Comparison of ENCODE assay signal across 12 mouse cellular contexts in genomic region chr7:129984367-129984766, GRCm38 (mm10).
DNase-seq lines count a peak whose midpoint lies in the region; ATAC-seq lines count a peak whose summit lies in the region.
"Had no signal": no experiment of that assay in that cellular context is flagged by ENCODE, and none has a peak within 500 bp of the region (broad histone marks: within the 10 kb centered on the region; RNA-seq: fewer than 3 reads in every experiment).

No protein-coding gene starts in this region.

- H3K9ac ChIP-seq in heart, embryonic 15.5 days: no peak overlapping the region
- no peak overlapping the region for H3K9ac ChIP-seq in embryonic facial prominence, embryonic 14.5 days (ENCODE audit: low read depth, low read length)
- H3K9ac ChIP-seq in lung, embryonic 16.5 days (ENCODE audit: low read length): no peak overlapping the region
- no peak overlapping the region for H3K9ac ChIP-seq in hindbrain, embryonic 11.5 days (ENCODE audit: low read depth, low read length)
- H3K9ac ChIP-seq: forebrain, embryonic 13.5 days; hindbrain, embryonic 12.5 days; liver, postnatal 0 days had no signal

- H3K9me3 ChIP-seq in heart, embryonic 15.5 days (replicated peaks): no peaks in the 10 kb centered on the region
- H3K9me3 ChIP-seq in embryonic facial prominence, embryonic 14.5 days (ENCODE audit: control insufficient read depth, low read length): no peaks in the 10 kb centered on the region
- no peaks in the 10 kb centered on the region for H3K9me3 ChIP-seq in lung, embryonic 16.5 days (ENCODE audit: control insufficient read depth, low read length)
- no peaks in the 10 kb centered on the region for H3K9me3 ChIP-seq in hindbrain, embryonic 11.5 days (ENCODE audit: control insufficient read depth, low read length)
- H3K9me3 ChIP-seq: forebrain, embryonic 13.5 days; hindbrain, embryonic 12.5 days had no signal

- peaks cover 36% of the 10 kb centered on the region for H3K4me1 ChIP-seq in heart, embryonic 15.5 days (replicated peaks)
- H3K4me1 ChIP-seq in embryonic facial prominence, embryonic 14.5 days (ENCODE audit: control insufficient read depth, insufficient read depth, low read length): peaks cover 28% of the 10 kb centered on the region
- peaks cover 26% of the 10 kb centered on the region for H3K4me1 ChIP-seq in lung, embryonic 16.5 days (replicated peaks; ENCODE audit: control insufficient read depth, insufficient read depth, low read length)
- H3K4me1 ChIP-seq in hindbrain, embryonic 11.5 days (replicated peaks; ENCODE audit: control insufficient read depth, insufficient read depth, low read length): 0 out of 2 replicates have a peak, but pooled peaks cover 2% of the 10 kb centered on the region

- H3K4me2 ChIP-seq in heart, embryonic 15.5 days: no peak overlapping the region; the same call in 1 of the 2 replicates
- peak overlapping the region; percentile 15; the same call in 1 of the 2 replicates for H3K4me2 ChIP-seq in embryonic facial prominence, embryonic 14.5 days (ENCODE audit: low read depth, low read length)
- no peak overlapping the region for H3K4me2 ChIP-seq in lung, embryonic 16.5 days (ENCODE audit: low read depth, low read length)
- no peak overlapping the region for H3K4me2 ChIP-seq in hindbrain, embryonic 11.5 days (replicated peaks; ENCODE audit: low read depth, low read length)
- H3K4me2 ChIP-seq: forebrain, embryonic 13.5 days; hindbrain, embryonic 12.5 days had no signal

- no peak overlapping the region for H3K4me3 ChIP-seq in heart, embryonic 15.5 days
- H3K4me3 ChIP-seq in embryonic facial prominence, embryonic 14.5 days (ENCODE audit: low read depth, low read length): no peak overlapping the region
- no peak overlapping the region for H3K4me3 ChIP-seq in lung, embryonic 16.5 days (ENCODE audit: low read length)
- H3K4me3 ChIP-seq in hindbrain, embryonic 11.5 days (ENCODE audit: low read depth, low read length): no peak overlapping the region
- H3K4me3 ChIP-seq: forebrain, embryonic 13.5 days; hindbrain, embryonic 12.5 days had no signal

- no peak for DNase-seq in heart, postnatal 14 days
- peak; percentile 14 for DNase-seq in 3134 (ENCODE audit: extremely low read depth, insufficient read length, low spot score)
- peak; percentile 59 for DNase-seq in embryonic facial prominence, embryonic 14.5 days (ENCODE audit: low spot score)
- DNase-seq in cerebellum, adult 11-12 months: no peak
- DNase-seq in B cell, adult 2 months: no peak
- DNase-seq in hindbrain, embryonic 11.5 days (ENCODE audit: low spot score): no peak
- DNase-seq: liver, postnatal 0 days; midbrain, embryonic 14.5 days had no signal

- no peaks in the 10 kb centered on the region for H3K27me3 ChIP-seq in heart, embryonic 15.5 days
- H3K27me3 ChIP-seq in embryonic facial prominence, embryonic 14.5 days (replicated peaks; ENCODE audit: control insufficient read depth, insufficient read depth, low read length): no peaks in the 10 kb centered on the region
- H3K27me3 ChIP-seq in lung, embryonic 16.5 days (ENCODE audit: control insufficient read depth, insufficient read depth, low read depth, low read length): no peaks in the 10 kb centered on the region
- H3K27me3 ChIP-seq in hindbrain, embryonic 11.5 days (ENCODE audit: control insufficient read depth, insufficient read depth, low read length): no peaks in the 10 kb centered on the region
- H3K27me3 ChIP-seq: forebrain, embryonic 13.5 days; hindbrain, embryonic 12.5 days had no signal

- ATAC-seq in heart, embryonic 15.5 days (replicated peaks; ENCODE audit: insufficient number of reproducible peaks, insufficient read depth, low FRiP score, low read depth): peak; percentile 76
- ATAC-seq in embryonic facial prominence, embryonic 14.5 days (ENCODE audit: low read depth): peak; percentile 65; the same call in 1 of the 2 replicates
- ATAC-seq in lung, embryonic 16.5 days (ENCODE audit: low read depth): peak; percentile 84
- ATAC-seq in hindbrain, embryonic 11.5 days (ENCODE audit: low FRiP score): no peak
- ATAC-seq: forebrain, embryonic 13.5 days; liver, postnatal 0 days had no signal

- WGBS in heart, embryonic 15.5 days: 26% methylated on average over 9 of the region's 9 CpGs
- WGBS in embryonic facial prominence, embryonic 14.5 days: 39% methylated on average over 8 of the region's 9 CpGs
- 33% methylated on average over 9 of the region's 9 CpGs for WGBS in lung, embryonic 16.5 days
- WGBS in hindbrain, embryonic 11.5 days: 78% methylated on average over 9 of the region's 9 CpGs

- H3K27ac ChIP-seq in heart, embryonic 15.5 days: peak overlapping the region; percentile 64
- peak overlapping the region; percentile 55 for H3K27ac ChIP-seq in embryonic facial prominence, embryonic 14.5 days (replicated peaks; ENCODE audit: low read depth, low read length)
- peak overlapping the region; percentile 92 for H3K27ac ChIP-seq in lung, embryonic 16.5 days (ENCODE audit: low read length)
- H3K27ac ChIP-seq in hindbrain, embryonic 11.5 days (ENCODE audit: low read depth, low read length): no peak overlapping the region
- H3K27ac ChIP-seq: forebrain, embryonic 13.5 days; hindbrain, embryonic 12.5 days had no signal

- intact Hi-C loops in heart, postnatal 14 days (cut with DNase I): no loop called here

- no peaks in the 10 kb centered on the region for H3K36me3 ChIP-seq in heart, embryonic 15.5 days
- H3K36me3 ChIP-seq in embryonic facial prominence, embryonic 14.5 days (ENCODE audit: control insufficient read depth, insufficient read depth, low read length): no peaks in the 10 kb centered on the region
- no peaks in the 10 kb centered on the region for H3K36me3 ChIP-seq in lung, embryonic 16.5 days (ENCODE audit: control insufficient read depth, insufficient read depth, low read length)
- H3K36me3 ChIP-seq in hindbrain, embryonic 11.5 days (ENCODE audit: control insufficient read depth, insufficient read depth, low read length): no peaks in the 10 kb centered on the region
- H3K36me3 ChIP-seq: hindbrain, embryonic 12.5 days had no signal

Comparison
In these comparisons a context has a peak if more than half of its experiments do, and no peak if none do; other contexts are left out.
1. DNase-seq: peak in 3134 (single experiment) and embryonic facial prominence, embryonic 14.5 days (single experiment); none in heart, postnatal 14 days (0 of 2), cerebellum, adult 11-12 months (single experiment), B cell, adult 2 months (0 of 2) and hindbrain, embryonic 11.5 days (single experiment).